Mouse (Mus musculus): Measurements from ENCODE around the gene Pde6h. TPM values are rescaled to one million over a fixed set of nuclear protein-coding genes. Genes with fewer than 3 reads are reported as not detected.

Pde6h gene
- total and polyA plus RNA-seq, 3 experiments: 0.08 TPM; not detected in 2

DNA sequence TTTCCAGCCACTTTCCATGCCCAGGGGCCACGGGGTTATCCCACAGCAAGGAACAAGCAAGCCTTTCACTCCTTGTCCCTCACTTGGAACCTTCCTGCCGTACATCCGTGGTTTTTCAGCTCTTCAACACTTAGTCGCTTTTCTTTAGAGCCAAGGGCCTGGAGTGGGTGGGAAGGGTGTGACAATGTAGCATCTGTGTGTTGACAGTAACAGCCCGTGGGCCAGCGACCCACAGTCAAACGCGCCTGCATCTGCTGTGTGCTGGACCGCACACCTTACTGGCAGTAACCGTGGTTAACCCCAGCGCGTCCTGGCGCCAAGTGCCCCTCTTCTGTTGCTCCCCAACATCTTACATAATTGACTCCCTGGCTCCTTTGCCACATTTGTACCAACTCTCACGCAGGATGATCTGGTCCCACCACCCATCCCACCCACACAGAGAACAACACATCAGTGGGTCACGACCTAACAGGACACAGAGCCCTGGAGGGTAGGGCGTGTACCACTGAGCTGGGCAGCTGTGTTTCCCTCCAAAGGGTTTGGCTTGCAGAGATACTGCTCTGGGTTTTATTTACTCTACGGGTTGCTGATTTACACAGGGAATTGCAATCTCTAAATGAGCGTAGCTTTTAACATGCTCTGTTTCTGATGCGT is 17.2 kb upstream of the Pde6h start:
- Histone ChIP-seq H3K4me3 (ENCODE audit: control insufficient read depth in 1 of 2, insufficient read depth in 1 of 2, low read depth in 2 of 2, low read length in 2 of 2) (no peak overlapping the region), H3K36me3 (ENCODE audit: control insufficient read depth in 1 of 2, insufficient read depth in 2 of 2, low read length in 2 of 2) (peaks cover 0 to 2% of the 10 kb centered on the region in 2 experiments; a peak in 2 of 4 replicates), H3K9ac (ENCODE audit: control insufficient read depth, low read depth, low read length, poor library complexity, severe bottlenecking) (no peak overlapping the region), H3K79me2 (ENCODE audit: control insufficient read depth, insufficient read depth, low read length, poor library complexity) (no peaks in the 10 kb centered on the region), H3K4me1 (ENCODE audit: control insufficient read depth in 1 of 2, insufficient read depth in 2 of 2, low read length in 2 of 2) (peaks cover 0 to 5% of the 10 kb centered on the region in 2 experiments; a peak in 2 of 4 replicates), H3K9me3 (replicated peaks; ENCODE audit: insufficient read depth, low read length) (no peaks in the 10 kb centered on the region), H3K27me3 (ENCODE audit: control insufficient read depth in 1 of 2, insufficient read depth in 2 of 2, low read length in 2 of 2) (no peaks in the 10 kb centered on the region), H3K27ac (ENCODE audit: control insufficient read depth, low read depth, low read length) (no peak overlapping the region)
- no peak for DNase-seq (ENCODE audit: low read depth, low spot score)
- TF ChIP-seq BHLHE40 (IDR thresholded peaks at IDR 0.05; ENCODE audit: borderline replicate concordance, low read depth, low read length): no peak
- no peak for TF ChIP-seq JUND (IDR thresholded peaks at IDR 0.05; ENCODE audit: low read depth, low read length)
- TF ChIP-seq ZMIZ1 (IDR thresholded peaks at IDR 0.05; ENCODE audit: low read depth, low read length): no peak
- TF ChIP-seq UBTF (IDR thresholded peaks at IDR 0.05; ENCODE audit: borderline replicate concordance, insufficient read depth, low read depth, low read length): no peak
- no peak for TF ChIP-seq MYC (IDR thresholded peaks at IDR 0.05; ENCODE audit: low read depth, low read length)
- no peak for TF ChIP-seq SIN3A (IDR thresholded peaks at IDR 0.05; ENCODE audit: low read length)
- no peak for TF ChIP-seq USF2 (IDR thresholded peaks at IDR 0.05; ENCODE audit: borderline replicate concordance in 1 of 2, insufficient read depth in 1 of 2, low read depth in 1 of 2, low read length in 2 of 2)
- TF ChIP-seq CHD1 (IDR thresholded peaks at IDR 0.05; ENCODE audit: low read depth, low read length): no peak
- TF ChIP-seq EP300 (IDR thresholded peaks at IDR 0.05; ENCODE audit: low read depth in 1 of 2, low read length in 2 of 2): no peak
- no peak for TF ChIP-seq ZNF384 (IDR thresholded peaks at IDR 0.05; ENCODE audit: low read depth, low read length)
- no peak for TF ChIP-seq POLR2AphosphoS5 (IDR thresholded peaks at IDR 0.05; ENCODE audit: borderline replicate concordance, low read depth, low read length)
- no peak for TF ChIP-seq SMC3 (IDR thresholded peaks at IDR 0.05; ENCODE audit: low read depth, low read length)
- no peak for TF ChIP-seq CTCF (IDR thresholded peaks at IDR 0.05 in 2 of 3, conservative IDR thresholded peaks at IDR 0.05 in 1 of 3; ENCODE audit: control insufficient read depth in 1 of 3, insufficient read depth in 1 of 3, low read depth in 2 of 3, low read length in 3 of 3, poor library complexity in 1 of 3, severe bottlenecking in 1 of 3)
- TF ChIP-seq CHD2 (IDR thresholded peaks at IDR 0.05; ENCODE audit: low read length): no peak
- no peak for TF ChIP-seq MAFK (IDR thresholded peaks at IDR 0.05; ENCODE audit: borderline replicate concordance, low read depth, low read length)
- TF ChIP-seq ELF1 (IDR thresholded peaks at IDR 0.05; ENCODE audit: low read depth, low read length): no peak
- no peak for TF ChIP-seq USF1 (IDR thresholded peaks at IDR 0.05; ENCODE audit: low read depth, low read length)
- no peak for TF ChIP-seq KAT2A (conservative IDR thresholded peaks at IDR 0.05; ENCODE audit: low read depth, low read length)
- no peak for TF ChIP-seq NELFE (IDR thresholded peaks at IDR 0.05; ENCODE audit: low read depth, low read length)
- TF ChIP-seq TCF12 (IDR thresholded peaks at IDR 0.05; ENCODE audit: low read depth, low read length): no peak

- Histone ChIP-seq H3K27ac (ENCODE audit: control insufficient read depth, low read depth, low read length) (no peak overlapping the region), H3K4me3 (ENCODE audit: control insufficient read depth in 1 of 2, insufficient read depth in 1 of 2, low read depth in 2 of 2, low read length in 2 of 2) (no peak overlapping the region), H3K9ac (ENCODE audit: control insufficient read depth, low read depth, low read length, poor library complexity, severe bottlenecking) (no peak overlapping the region), H3K27me3 (ENCODE audit: control insufficient read depth in 1 of 2, insufficient read depth in 2 of 2, low read length in 2 of 2) (no peaks in the 10 kb centered on the region), H3K36me3 (ENCODE audit: control insufficient read depth in 1 of 2, insufficient read depth in 2 of 2, low read length in 2 of 2) (peaks cover 0 to 2% of the 10 kb centered on the region in 2 experiments; a peak in 2 of 4 replicates), H3K9me3 (replicated peaks; ENCODE audit: insufficient read depth, low read length) (no peaks in the 10 kb centered on the region), H3K4me1 (ENCODE audit: control insufficient read depth in 1 of 2, insufficient read depth in 2 of 2, low read length in 2 of 2) (peaks cover 0 to 3% of the 10 kb centered on the region in 2 experiments; a peak in 2 of 4 replicates), H3K79me2 (ENCODE audit: control insufficient read depth, insufficient read depth, low read length, poor library complexity) (no peaks in the 10 kb centered on the region)
- TF ChIP-seq MYB (IDR thresholded peaks at IDR 0.05; ENCODE audit: low read depth, low read length) (no peak), ZMIZ1 (IDR thresholded peaks at IDR 0.05; ENCODE audit: low read depth, low read length) (no peak)
- DNase-seq (ENCODE audit: low read depth, low spot score): no peak
Observed at GRCm38 (mm10) chr6:136906937-136907293, 16.7 kb upstream of the Pde6h start.

All from MEL (cell line).